Mouse (Mus musculus): Measurements from ENCODE around the gene Mettl26.

DNA sequence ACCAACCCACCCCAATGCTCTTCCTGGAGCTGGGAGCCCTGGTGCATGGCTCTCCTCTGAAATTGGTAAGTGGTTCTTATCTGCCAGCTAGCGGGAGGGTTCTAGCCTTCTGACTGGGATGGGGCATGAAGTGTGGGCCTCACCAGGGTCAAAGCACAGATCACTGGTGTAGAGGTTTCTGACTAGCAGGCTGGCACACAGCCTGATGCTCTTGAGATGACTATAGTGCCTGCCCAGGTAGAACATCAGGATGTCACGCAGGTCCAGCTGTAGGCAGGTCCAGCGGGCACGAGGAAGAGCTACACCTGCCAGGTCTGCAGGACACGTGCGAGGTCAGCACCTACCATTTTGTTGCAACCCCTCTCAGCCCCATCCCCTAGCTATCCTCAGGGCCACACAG, 14.6 kb upstream of the Mettl26 start:
- TF ChIP-seq CTCF (IDR thresholded peaks at IDR 0.05; ENCODE audit: extremely low read depth, insufficient read depth, low read length) (no peak), POLR2A (IDR thresholded peaks at IDR 0.05; ENCODE audit: extremely low read depth, insufficient read depth, low read length) (no peak)
